Mouse (Mus musculus): ENCODE measurements around the gene Psg26. TPM values are rescaled to one million over a fixed set of nuclear protein-coding genes. Genes with fewer than 3 reads are reported as not detected.

Psg26 gene
- total and polyA plus RNA-seq, 3 experiments = not detected

Other genes starting within 250 kb of the Psg26 start
- gene Mill1, start 238.8 kb downstream of the Psg26 start, total RNA-seq (2014; fragmentation: Nextera tagmentation) = not detected in 2 replicates
- gene Mill1, start 238.8 kb downstream of the Psg26 start, total RNA-seq (2017) = 0.16 TPM in 1 of 2 replicates, not detected in the other
- gene Mill1, start 238.8 kb downstream of the Psg26 start, polyA plus RNA-seq (2012) = not detected in 2 replicates
- gene Psg18, start 129.2 kb downstream of the Psg26 start, total RNA-seq (2014; fragmentation: Nextera tagmentation) = not detected in 2 replicates
- 0.16 TPM in 1 of 2 replicates, not detected in the other for gene Psg18, start 129.2 kb downstream of the Psg26 start, total RNA-seq (2017)
- not detected in 2 replicates for gene Psg18, start 129.2 kb downstream of the Psg26 start, polyA plus RNA-seq (2012)
- gene Psg28, start 52.1 kb downstream of the Psg26 start, total RNA-seq (2014; fragmentation: Nextera tagmentation) = not detected in 2 replicates
- not detected in 2 replicates for gene Psg28, start 52.1 kb downstream of the Psg26 start, total RNA-seq (2017)
- gene Psg28, start 52.1 kb downstream of the Psg26 start, polyA plus RNA-seq (2012) = not detected in 2 replicates
- not detected in 2 replicates for gene Psg25, start 48.1 kb upstream of the Psg26 start, total RNA-seq (2014; fragmentation: Nextera tagmentation)
- 0.16 TPM in 1 of 2 replicates, not detected in the other for gene Psg25, start 48.1 kb upstream of the Psg26 start, total RNA-seq (2017)
- not detected in 2 replicates for gene Psg25, start 48.1 kb upstream of the Psg26 start, polyA plus RNA-seq (2012)
- not detected in 2 replicates for gene Psg27, start 83.1 kb upstream of the Psg26 start, total RNA-seq (2014; fragmentation: Nextera tagmentation)
- gene Psg27, start 83.1 kb upstream of the Psg26 start, total RNA-seq (2017) = 0.05 TPM in 1 of 2 replicates, not detected in the other
- gene Psg27, start 83.1 kb upstream of the Psg26 start, polyA plus RNA-seq (2012) = not detected in 2 replicates
- not detected in 2 replicates for gene Psg23, start 132.3 kb upstream of the Psg26 start, total RNA-seq (2014; fragmentation: Nextera tagmentation)
- gene Psg23, start 132.3 kb upstream of the Psg26 start, total RNA-seq (2017) = 0.06 TPM in 1 of 2 replicates, not detected in the other
- gene Psg23, start 132.3 kb upstream of the Psg26 start, polyA plus RNA-seq (2012) = not detected in 2 replicates
- not detected in 2 replicates for gene Psg21, start 172.5 kb upstream of the Psg26 start, total RNA-seq (2014; fragmentation: Nextera tagmentation)
- gene Psg21, start 172.5 kb upstream of the Psg26 start, total RNA-seq (2017) = 0.22 TPM in 1 of 2 replicates, not detected in the other
- gene Psg21, start 172.5 kb upstream of the Psg26 start, polyA plus RNA-seq (2012) = not detected in 2 replicates
- not detected in 2 replicates for gene Psg20, start 202.0 kb upstream of the Psg26 start, total RNA-seq (2014; fragmentation: Nextera tagmentation)
- gene Psg20, start 202.0 kb upstream of the Psg26 start, total RNA-seq (2017) = 0.12 TPM in 1 of 2 replicates, not detected in the other
- gene Psg20, start 202.0 kb upstream of the Psg26 start, polyA plus RNA-seq (2012) = not detected in 2 replicates
- not detected in 2 replicates for gene Psg22, start 233.9 kb upstream of the Psg26 start, total RNA-seq (2014; fragmentation: Nextera tagmentation)
- 0.11 TPM in 1 of 2 replicates, not detected in the other for gene Psg22, start 233.9 kb upstream of the Psg26 start, total RNA-seq (2017)
- not detected in 2 replicates for gene Psg22, start 233.9 kb upstream of the Psg26 start, polyA plus RNA-seq (2012)